Mouse (Mus musculus): ENCODE measurements around the gene St6galnac3.
A peak's percentile ranks its signal among the peaks of the same experiment; 100 is the strongest.

DNA sequence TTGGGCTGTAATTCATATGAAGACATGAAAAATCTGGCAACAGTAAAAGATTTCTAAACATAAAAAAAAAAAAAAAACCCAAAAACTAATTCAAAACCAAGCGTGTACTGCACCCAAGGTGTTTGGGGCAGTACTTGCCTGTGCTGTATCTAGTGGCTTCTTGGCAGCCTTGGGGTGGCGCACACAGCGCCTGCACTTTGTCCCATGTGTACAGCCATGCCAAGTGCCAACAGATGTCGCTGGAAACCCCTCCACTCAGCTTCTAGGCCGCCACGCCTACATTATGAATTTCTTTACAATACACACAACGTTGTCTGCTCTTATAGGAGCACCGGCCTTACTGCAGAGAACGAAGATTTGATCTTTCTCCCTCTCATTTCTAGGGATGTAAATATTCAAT, 130.4 kb downstream of the St6galnac3 start:
- TF ChIP-seq CTCF (conservative IDR thresholded peaks at IDR 0.05 in 1 of 2, IDR thresholded peaks at IDR 0.05 in 1 of 2; ENCODE audit: low read depth in 2 of 2, low read length in 2 of 2): peak in 1 of 2 experiments; percentile 46; a peak in 2 of 4 replicates
- no peak for TF ChIP-seq EP300 (IDR thresholded peaks at IDR 0.05; ENCODE audit: low read length)
- TF ChIP-seq MEF2A (IDR thresholded peaks at IDR 0.05; ENCODE audit: borderline replicate concordance, low read depth, low read length): no peak
- TF ChIP-seq SMC3 (IDR thresholded peaks at IDR 0.05; ENCODE audit: low read depth, low read length): no peak
- TF ChIP-seq UBTF (IDR thresholded peaks at IDR 0.05; ENCODE audit: low read depth, low read length): no peak
- TF ChIP-seq TCF12 (IDR thresholded peaks at IDR 0.05; ENCODE audit: low read depth, low read length): no peak
- TF ChIP-seq BHLHE40 (IDR thresholded peaks at IDR 0.05; ENCODE audit: low read depth, low read length): no peak
- no peak for TF ChIP-seq POLR2A (IDR thresholded peaks at IDR 0.05; ENCODE audit: low read depth, low read length)
- no peak for TF ChIP-seq E2F4 (IDR thresholded peaks at IDR 0.05; ENCODE audit: insufficient replicate concordance, low read depth, low read length)
- no peak for TF ChIP-seq MXI1 (IDR thresholded peaks at IDR 0.05; ENCODE audit: low read depth, low read length)
- TF ChIP-seq CHD2 (IDR thresholded peaks at IDR 0.05; ENCODE audit: low read length): no peak
- no peak for TF ChIP-seq ELF1 (IDR thresholded peaks at IDR 0.05; ENCODE audit: low read depth, low read length)
- TF ChIP-seq MYC (IDR thresholded peaks at IDR 0.05; ENCODE audit: low read depth, low read length): no peak
- no peak for TF ChIP-seq USF1 (IDR thresholded peaks at IDR 0.05; ENCODE audit: low read depth, low read length)

Measured in CH12.LX (cell line).